Mouse (Mus musculus): ENCODE measurements at regions not wholly inside any gene's neighbourhood (a gene's known extent, or its start where the extent isn't known, plus 50 kb on each side); places are given as distances from the start of the nearest gene placed in this dataset.

DNA sequence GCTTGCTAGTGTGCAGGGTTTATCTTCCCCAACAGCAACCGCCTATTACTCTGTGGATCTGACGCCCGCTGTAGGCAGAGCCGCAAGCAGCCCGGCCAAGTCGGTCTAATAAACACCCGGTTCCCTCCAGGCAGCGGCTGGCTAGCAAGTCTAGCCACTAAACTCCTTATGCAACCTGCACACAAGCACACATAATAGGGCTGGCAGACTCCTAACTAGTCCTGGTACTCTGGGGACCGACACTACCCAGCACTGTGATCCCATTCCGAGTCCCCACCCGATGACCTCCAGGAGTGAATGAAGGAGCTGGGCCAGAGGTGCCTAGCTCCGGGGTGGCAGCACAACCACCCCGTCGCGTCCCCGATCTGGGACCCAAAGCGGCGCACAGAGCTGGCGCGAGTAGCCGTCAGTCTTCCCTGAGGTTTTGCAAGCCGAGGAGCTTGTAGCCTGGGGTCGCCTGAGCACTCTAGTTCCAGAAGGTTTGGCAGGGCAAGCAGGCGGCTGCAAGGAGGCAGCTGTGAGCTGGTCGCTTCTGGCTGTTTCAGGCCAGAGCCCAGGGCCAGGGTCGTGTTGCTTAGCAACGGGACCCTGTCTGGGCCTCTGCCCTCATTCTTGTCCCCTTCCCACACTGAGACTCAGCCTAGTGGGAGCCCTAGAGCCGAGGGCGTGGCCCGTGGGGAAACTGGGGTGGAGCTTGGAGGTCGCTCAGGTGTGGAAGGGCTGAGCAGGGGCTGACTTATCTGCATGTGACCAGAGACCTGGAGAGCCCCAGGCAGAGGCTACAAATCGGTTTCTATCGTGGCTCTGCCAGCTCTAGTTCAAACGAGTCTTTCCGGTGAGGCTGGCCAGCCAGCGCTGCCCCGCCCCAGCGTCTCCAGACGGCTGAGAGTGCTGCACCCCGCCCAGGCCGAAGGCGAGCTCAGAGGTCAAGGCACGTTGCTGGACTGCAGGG, 86.1 kb downstream of the Kctd15 start:
- no peak overlapping the region for H3ac ChIP-seq (ENCODE audit: control insufficient read depth, insufficient read length, low read depth)
- H3K79me2 ChIP-seq (ENCODE audit: control insufficient read depth, insufficient read depth), result no peaks in the 10 kb centered on the region
- no peaks in the 10 kb centered on the region for H3K36me3 ChIP-seq (ENCODE audit: control insufficient read depth, insufficient read depth)
- no peaks in the 10 kb centered on the region for H3K27me3 ChIP-seq (ENCODE audit: control insufficient read depth, insufficient read depth, insufficient read length)
- no peaks in the 10 kb centered on the region for H3K79me3 ChIP-seq (ENCODE audit: low read depth)
- no peak for TF ChIP-seq FOSL1 (IDR thresholded peaks at IDR 0.05; ENCODE audit: insufficient read depth, low read length, poor library complexity, severe bottlenecking)
- no peak for TF ChIP-seq USF1 (IDR thresholded peaks at IDR 0.05; ENCODE audit: low read depth)
- TF ChIP-seq MYOD1 (IDR thresholded peaks at IDR 0.05; ENCODE audit: control insufficient read depth, insufficient read length, low read depth), result no peak
- TF ChIP-seq CEBPB (IDR thresholded peaks at IDR 0.05; ENCODE audit: low read depth), result no peak
- no peak overlapping the region for H3K4me3 ChIP-seq (ENCODE audit: insufficient read depth, poor library complexity, severe bottlenecking)

DNA sequence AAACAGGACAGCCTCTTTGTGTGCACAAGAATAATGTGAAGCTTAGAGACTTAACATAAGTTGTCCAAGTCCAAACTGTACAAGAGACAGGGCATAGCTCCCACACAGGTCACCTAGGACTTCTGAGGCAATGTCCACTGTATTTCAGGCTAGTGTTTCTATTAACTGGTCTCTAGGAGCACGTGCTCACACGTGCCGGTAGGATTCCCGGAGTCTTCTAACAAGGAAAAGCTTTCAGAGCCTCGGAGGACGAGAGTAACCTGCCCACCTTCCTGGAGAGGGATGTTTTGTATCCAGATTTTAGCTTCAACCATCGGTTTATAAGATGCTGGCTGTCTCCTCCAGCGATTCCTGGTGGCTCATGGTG, 86.8 kb downstream of the Kctd15 start:
- Histone ChIP-seq H3ac (ENCODE audit: control insufficient read depth, insufficient read length, low read depth) (no peak overlapping the region), H3K27me3 (ENCODE audit: control insufficient read depth, insufficient read depth, insufficient read length) (no peaks in the 10 kb centered on the region), H3K79me2 (ENCODE audit: control insufficient read depth, insufficient read depth) (no peaks in the 10 kb centered on the region), H3K4me3 (ENCODE audit: insufficient read depth, poor library complexity, severe bottlenecking) (no peak overlapping the region), H3K36me3 (ENCODE audit: control insufficient read depth, insufficient read depth) (no peaks in the 10 kb centered on the region), H3K79me3 (ENCODE audit: low read depth) (no peaks in the 10 kb centered on the region)
- TF ChIP-seq MYOD1 (IDR thresholded peaks at IDR 0.05; ENCODE audit: control insufficient read depth, insufficient read length, low read depth) (no peak), USF1 (IDR thresholded peaks at IDR 0.05; ENCODE audit: low read depth) (no peak), FOSL1 (IDR thresholded peaks at IDR 0.05; ENCODE audit: insufficient read depth, low read length, poor library complexity, severe bottlenecking) (no peak), MYOG (IDR thresholded peaks at IDR 0.05; ENCODE audit: control insufficient read depth, extremely low read depth, insufficient read length) (no peak)

DNA sequence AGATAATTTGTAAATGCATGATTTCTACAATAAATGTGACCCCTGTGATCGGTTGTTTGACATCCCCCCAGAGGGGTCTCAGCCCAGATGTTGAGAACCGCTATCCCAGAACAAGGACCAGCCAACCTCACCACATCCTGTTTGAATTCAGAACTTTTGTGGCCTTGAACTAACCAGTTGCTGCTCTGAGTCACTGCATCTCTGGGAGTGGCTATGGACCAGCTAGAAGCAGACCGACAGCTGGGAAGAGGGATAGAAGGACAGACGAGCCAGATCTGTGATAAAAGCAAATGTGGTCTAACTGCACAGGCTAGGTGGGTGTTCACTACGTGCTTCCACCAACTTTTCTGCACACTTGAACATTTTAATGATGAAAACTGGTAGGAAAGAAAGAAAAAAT, 89.0 kb downstream of the Kctd15 start:
- no peaks in the 10 kb centered on the region for H3K36me3 ChIP-seq (ENCODE audit: control insufficient read depth, insufficient read depth)
- no peak overlapping the region for H3K4me3 ChIP-seq (ENCODE audit: insufficient read depth, poor library complexity, severe bottlenecking)
- TF ChIP-seq MYOG (IDR thresholded peaks at IDR 0.05; ENCODE audit: control insufficient read depth, extremely low read depth, insufficient read length), result no peak
- TF ChIP-seq MYOD1 (IDR thresholded peaks at IDR 0.05; ENCODE audit: control insufficient read depth, insufficient read length, low read depth), result peak; percentile 91
- H3K79me2 ChIP-seq (ENCODE audit: control insufficient read depth, insufficient read depth), result no peaks in the 10 kb centered on the region
- no peaks in the 10 kb centered on the region for H3K79me3 ChIP-seq (ENCODE audit: low read depth)
- H3K27me3 ChIP-seq (ENCODE audit: control insufficient read depth, insufficient read depth, insufficient read length), result no peaks in the 10 kb centered on the region
- no peak overlapping the region for H3ac ChIP-seq (ENCODE audit: control insufficient read depth, insufficient read length, low read depth)

GRCm38 (mm10) chr7:34562160-34562559, 94.4 kb downstream of the Kctd15 start:
- H3K79me2 ChIP-seq (ENCODE audit: control insufficient read depth, insufficient read depth), result no peaks in the 10 kb centered on the region
- H3K4me3 ChIP-seq (ENCODE audit: insufficient read depth, poor library complexity, severe bottlenecking), result no peak overlapping the region
- H3K27me3 ChIP-seq (ENCODE audit: control insufficient read depth, insufficient read depth, insufficient read length), result no peaks in the 10 kb centered on the region
- TF ChIP-seq FOSL1 (IDR thresholded peaks at IDR 0.05; ENCODE audit: insufficient read depth, low read length, poor library complexity, severe bottlenecking) (no peak), MYOG (IDR thresholded peaks at IDR 0.05; ENCODE audit: control insufficient read depth, extremely low read depth, insufficient read length) (no peak), MYOD1 (IDR thresholded peaks at IDR 0.05; ENCODE audit: control insufficient read depth, insufficient read length, low read depth) (no peak), USF1 (IDR thresholded peaks at IDR 0.05; ENCODE audit: low read depth) (no peak), CTCF (IDR thresholded peaks at IDR 0.05; ENCODE audit: control insufficient read depth, insufficient read depth, insufficient read length) (peak; percentile 32)
- H3ac ChIP-seq (ENCODE audit: control insufficient read depth, insufficient read length, low read depth), result no peak overlapping the region
- no peaks in the 10 kb centered on the region for H3K36me3 ChIP-seq (ENCODE audit: control insufficient read depth, insufficient read depth)
- H3K79me3 ChIP-seq (ENCODE audit: low read depth), result no peaks in the 10 kb centered on the region

DNA sequence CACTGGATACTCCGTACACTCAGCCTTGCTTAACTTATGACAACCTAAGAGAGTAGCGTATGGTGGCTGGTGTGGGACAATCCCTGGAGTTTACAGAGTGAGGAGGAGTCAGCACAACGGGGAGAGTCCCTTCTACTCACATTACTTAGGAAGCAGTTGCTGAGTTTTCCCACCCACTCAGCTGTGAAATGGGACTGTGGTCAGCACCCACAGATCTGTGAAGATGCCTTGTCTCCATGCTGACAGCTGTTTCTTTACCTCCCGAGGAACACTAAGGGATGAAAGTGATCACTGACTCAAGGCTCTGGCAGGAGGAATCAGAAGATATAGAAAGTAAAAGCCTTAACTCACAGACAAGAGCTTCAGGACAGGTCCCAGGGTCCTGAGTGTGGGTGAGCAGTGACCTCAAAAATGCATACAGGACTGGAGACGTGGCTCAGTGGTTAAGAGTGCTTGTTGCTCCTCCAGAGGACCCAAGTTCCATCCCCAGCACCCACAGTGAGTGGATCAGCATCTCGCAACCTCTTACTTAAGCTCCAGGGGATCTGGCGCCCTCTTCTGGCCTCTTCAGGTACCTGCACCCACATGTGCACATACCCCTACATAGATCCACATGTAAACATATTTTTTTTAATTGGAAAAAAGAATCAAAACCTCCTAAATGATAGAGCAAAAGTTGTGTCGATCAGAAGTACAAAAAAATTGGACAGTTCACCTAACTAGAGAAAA, 97.8 kb downstream of the Kctd15 start:
- Histone ChIP-seq H3K79me3 (ENCODE audit: low read depth) (no peaks in the 10 kb centered on the region), H3K79me2 (ENCODE audit: control insufficient read depth, insufficient read depth) (no peaks in the 10 kb centered on the region), H3ac (ENCODE audit: control insufficient read depth, insufficient read length, low read depth) (no peak overlapping the region), H3K27me3 (ENCODE audit: control insufficient read depth, insufficient read depth, insufficient read length) (no peaks in the 10 kb centered on the region), H3K4me3 (ENCODE audit: insufficient read depth, poor library complexity, severe bottlenecking) (no peak overlapping the region), H3K36me3 (ENCODE audit: control insufficient read depth, insufficient read depth) (no peaks in the 10 kb centered on the region)
- TF ChIP-seq CTCF (IDR thresholded peaks at IDR 0.05; ENCODE audit: control insufficient read depth, insufficient read depth, insufficient read length), result no peak
- no peak for TF ChIP-seq FOSL1 (IDR thresholded peaks at IDR 0.05; ENCODE audit: insufficient read depth, low read length, poor library complexity, severe bottlenecking)
- TF ChIP-seq USF1 (IDR thresholded peaks at IDR 0.05; ENCODE audit: low read depth), result no peak
- no peak for TF ChIP-seq MYOG (IDR thresholded peaks at IDR 0.05; ENCODE audit: control insufficient read depth, extremely low read depth, insufficient read length)
- TF ChIP-seq MYOD1 (IDR thresholded peaks at IDR 0.05; ENCODE audit: control insufficient read depth, insufficient read length, low read depth), result no peak
- no peak for TF ChIP-seq CEBPB (IDR thresholded peaks at IDR 0.05; ENCODE audit: low read depth)
- no peak for TF ChIP-seq MAX (IDR thresholded peaks at IDR 0.05)

DNA sequence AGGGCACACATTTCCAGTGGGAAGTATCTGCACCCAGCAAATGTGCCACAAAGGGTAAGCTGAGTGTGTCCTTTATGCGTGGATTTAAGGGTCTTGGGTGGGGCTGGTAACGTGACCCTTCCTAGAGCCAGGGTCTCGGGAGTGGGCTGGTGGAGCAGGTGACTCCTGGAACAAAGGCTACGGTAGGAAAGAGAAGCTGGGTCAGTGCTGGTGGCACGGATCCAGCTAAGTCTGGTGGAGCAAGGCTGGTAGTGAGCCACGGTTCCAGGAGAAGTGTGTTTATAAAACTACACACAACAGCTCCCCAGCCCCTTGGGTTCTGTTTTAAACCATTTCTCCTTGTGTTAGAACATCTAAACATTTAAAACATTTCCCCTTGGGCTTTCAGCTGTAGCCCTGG, 101.3 kb downstream of the Kctd15 start:
- Histone ChIP-seq H3K4me3 (ENCODE audit: insufficient read depth, poor library complexity, severe bottlenecking) (no peak overlapping the region), H3K27me3 (ENCODE audit: control insufficient read depth, insufficient read depth, insufficient read length) (no peaks in the 10 kb centered on the region), H3K79me3 (ENCODE audit: low read depth) (no peaks in the 10 kb centered on the region), H3K36me3 (ENCODE audit: control insufficient read depth, insufficient read depth) (no peaks in the 10 kb centered on the region), H3K79me2 (ENCODE audit: control insufficient read depth, insufficient read depth) (no peaks in the 10 kb centered on the region), H3ac (ENCODE audit: control insufficient read depth, insufficient read length, low read depth) (no peak overlapping the region)
- no peak for TF ChIP-seq CEBPB (IDR thresholded peaks at IDR 0.05; ENCODE audit: low read depth)
